Mouse (Mus musculus): Measurements from ENCODE around the gene Myo3a.
A peak's percentile ranks its signal among the peaks of the same experiment; 100 is the strongest.
"Not testable (repeated sequence)": the region's sequence is repeated elsewhere in the genome, so short reads cannot be mapped to it uniquely, and the experiment has no call there.

The Myo3a gene

GRCm38 (mm10) chr2:22227308-22227707, at the start of gene Myo3a:
Gene Myo3a (plus strand): TSS chr2:22227503.
- no peak for DNase-seq (ENCODE audit: low spot score)

- DNase-seq (ENCODE audit: low spot score) = no peak
These were observed 23.2 kb downstream of the Myo3a start for GRCm38 (mm10) chr2:22250462-22250861.

GRCm38 (mm10) chr2:22251045-22251444, 23.7 kb downstream of the Myo3a start:
- no peak for DNase-seq (ENCODE audit: low spot score)

- no peak for DNase-seq (ENCODE audit: low spot score)
These were observed 28.3 kb downstream of the Myo3a start for GRCm38 (mm10) chr2:22255600-22255999.

GRCm38 (mm10) chr2:22271555-22271954, 44.3 kb downstream of the Myo3a start:
- DNase-seq (ENCODE audit: low spot score) = no peak

GRCm38 (mm10) chr2:22285366-22285765, 58.1 kb downstream of the Myo3a start:
- no peak for DNase-seq (ENCODE audit: low spot score)

- no peak for DNase-seq (ENCODE audit: low spot score)
These were observed 58.5 kb downstream of the Myo3a start for GRCm38 (mm10) chr2:22285777-22286176.

- DNase-seq (ENCODE audit: low spot score) = no peak
These were observed 66.5 kb downstream of the Myo3a start for GRCm38 (mm10) chr2:22293579-22294446.

- DNase-seq (ENCODE audit: low spot score) = no peak
These were observed 67.1 kb downstream of the Myo3a start for GRCm38 (mm10) chr2:22294447-22294738.

- DNase-seq (ENCODE audit: low spot score) = no peak
These were observed 70.6 kb downstream of the Myo3a start for GRCm38 (mm10) chr2:22297913-22298312.

- peak; percentile 8 for DNase-seq (ENCODE audit: low spot score)
These were observed 111.1 kb downstream of the Myo3a start for GRCm38 (mm10) chr2:22338269-22338857.

GRCm38 (mm10) chr2:22410511-22410910, 183.2 kb downstream of the Myo3a start:
- DNase-seq (ENCODE audit: low spot score) = not testable (repeated sequence)

- DNase-seq (ENCODE audit: low spot score) = no peak
These were observed 321.1 kb downstream of the Myo3a start for GRCm38 (mm10) chr2:22548421-22548820.

- not testable (repeated sequence) for DNase-seq (ENCODE audit: low spot score)
These were observed 360.3 kb downstream of the Myo3a start for GRCm38 (mm10) chr2:22587469-22588169.

GRCm38 (mm10) chr2:22588170-22588541, 360.9 kb downstream of the Myo3a start:
- not testable (repeated sequence) for DNase-seq (ENCODE audit: low spot score)

GRCm38 (mm10) chr2:22588673-22589381, 361.5 kb downstream of the Myo3a start:
- DNase-seq (ENCODE audit: low spot score) = not testable (repeated sequence)

- DNase-seq (ENCODE audit: low spot score) = not testable (repeated sequence)
These were observed 362.3 kb downstream of the Myo3a start for GRCm38 (mm10) chr2:22589382-22590205.

- no peak for DNase-seq (ENCODE audit: low spot score)
These were observed 362.8 kb downstream of the Myo3a start for GRCm38 (mm10) chr2:22590206-22590490.

- DNase-seq (ENCODE audit: low spot score) = no peak
These were observed 390.6 kb downstream of the Myo3a start for GRCm38 (mm10) chr2:22617951-22618350.

- DNase-seq (ENCODE audit: low spot score) = no peak
These were observed 392.1 kb downstream of the Myo3a start for GRCm38 (mm10) chr2:22619416-22619815.

GRCm38 (mm10) chr2:22620030-22620429, 392.7 kb downstream of the Myo3a start:
- DNase-seq (ENCODE audit: low spot score) = no peak

GRCm38 (mm10) chr2:22620534-22620933, 393.2 kb downstream of the Myo3a start:
- DNase-seq (ENCODE audit: low spot score) = no peak
